Mouse (Mus musculus): ENCODE data around the gene Zfp697. TPM values are rescaled to one million over a fixed set of nuclear protein-coding genes. Genes with fewer than 3 reads are reported as not detected.
A peak's percentile ranks its signal among the peaks of the same experiment; 100 is the strongest.
"Not testable (repeated sequence)": the region's sequence is repeated elsewhere in the genome, so short reads cannot be mapped to it uniquely, and the experiment has no call there.

The Zfp697 gene
- polyA plus RNA-seq, 1 experiment from 2014 or later = 9.5 TPM

DNA sequence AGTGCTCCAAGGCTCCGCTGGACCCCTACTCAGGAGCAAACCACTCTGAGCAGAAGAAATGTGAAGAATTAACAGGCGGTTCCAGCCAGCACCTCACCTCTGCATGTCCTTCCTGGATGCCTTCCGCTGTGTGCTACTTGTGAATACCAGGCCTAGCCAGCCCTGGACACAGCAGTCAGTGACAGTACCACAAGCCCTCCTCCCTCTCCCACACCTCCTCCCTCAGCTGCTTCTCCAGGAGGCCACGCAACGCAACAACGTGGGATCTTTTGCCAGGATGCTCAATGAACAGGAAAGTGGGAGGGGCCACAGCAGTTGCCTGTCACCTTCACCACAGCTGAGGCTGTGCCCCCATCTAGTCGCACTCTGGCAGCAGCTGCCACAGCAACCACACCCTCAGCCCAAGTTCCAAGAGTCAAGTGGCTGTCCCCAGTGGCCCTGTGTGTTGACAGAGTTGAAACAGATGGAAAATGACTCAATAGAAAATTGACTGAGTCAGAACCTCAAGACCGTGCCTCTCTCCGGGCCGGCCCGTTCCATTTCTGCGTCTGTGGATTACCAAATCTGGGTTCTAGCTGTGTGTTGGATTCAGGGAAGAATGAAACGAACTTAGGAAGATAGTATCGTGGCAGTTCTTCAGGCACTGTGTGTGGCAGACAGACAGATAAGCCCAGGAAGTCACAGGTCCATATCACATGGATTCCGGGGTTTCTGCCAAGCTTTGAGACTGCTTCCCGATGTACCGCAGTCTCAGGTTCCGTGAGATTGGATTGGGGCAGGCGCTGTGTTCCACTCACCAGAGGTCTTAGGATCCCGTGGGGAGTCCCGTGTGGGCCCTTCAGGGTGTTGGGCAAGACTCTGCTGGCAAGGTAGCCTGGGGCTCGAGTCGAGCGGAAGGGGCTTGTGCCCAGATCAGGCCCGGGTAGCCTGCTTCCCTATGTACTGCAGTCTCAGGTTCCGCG, 28.6 kb downstream of the Zfp697 start:
- not testable (repeated sequence) for H3K27ac ChIP-seq (ENCODE audit: low read depth, low read length); H3K4me2 ChIP-seq; H3K36me3 ChIP-seq (ENCODE audit: control insufficient read depth, insufficient read depth, low read length); DNase-seq (ENCODE audit: low spot score, missing footprints); ATAC-seq (ENCODE audit: low FRiP score); H3K4me3 ChIP-seq (ENCODE audit: low read depth, low read length); H3K9ac ChIP-seq (ENCODE audit: low read length); H3K4me1 ChIP-seq (ENCODE audit: control insufficient read depth, insufficient read depth, low read length); H3K9me3 ChIP-seq (ENCODE audit: control insufficient read depth, low read length); H3K27me3 ChIP-seq (ENCODE audit: control insufficient read depth, insufficient read depth, low read length)
- 91% methylated on average over 14 of the region's 27 CpGs for WGBS

DNA sequence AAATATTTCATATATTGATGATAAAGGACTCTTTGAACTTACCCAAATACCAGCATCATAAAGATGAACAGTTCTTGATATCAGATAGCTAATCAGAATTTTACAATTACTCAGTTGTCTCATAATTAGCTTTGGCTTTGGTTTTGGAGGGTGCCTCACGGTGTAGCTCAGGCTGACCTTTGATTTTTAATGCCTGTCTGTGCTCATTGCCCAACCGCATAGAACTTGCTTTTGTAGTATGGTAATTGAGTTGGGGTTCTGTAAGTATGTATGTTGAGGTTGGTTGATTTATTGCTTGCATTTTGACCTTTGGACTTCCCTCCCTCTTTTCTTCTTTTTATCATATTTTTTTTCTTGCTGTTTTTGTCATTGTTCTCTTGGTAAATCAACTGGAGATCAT, 31.5 kb downstream of the Zfp697 start:
- no peak overlapping the region for H3K9ac ChIP-seq (ENCODE audit: low read length)
- no peak overlapping the region for H3K4me3 ChIP-seq (ENCODE audit: low read depth, low read length)
- no peak overlapping the region for H3K27ac ChIP-seq (ENCODE audit: low read depth, low read length)
- H3K4me1 ChIP-seq (ENCODE audit: control insufficient read depth, insufficient read depth, low read length) = no peaks in the 10 kb centered on the region
- no peak overlapping the region for H3K4me2 ChIP-seq
- H3K36me3 ChIP-seq (ENCODE audit: control insufficient read depth, insufficient read depth, low read length) = no peaks in the 10 kb centered on the region
- no peaks in the 10 kb centered on the region for H3K27me3 ChIP-seq (ENCODE audit: control insufficient read depth, insufficient read depth, low read length)
- no peaks in the 10 kb centered on the region for H3K9me3 ChIP-seq (ENCODE audit: control insufficient read depth, low read length)
- 88% methylated on average over 2 of the region's 2 CpGs for WGBS
- DNase-seq (ENCODE audit: low spot score, missing footprints) = peak; percentile 45
- ATAC-seq (ENCODE audit: low FRiP score) = no peak

DNA sequence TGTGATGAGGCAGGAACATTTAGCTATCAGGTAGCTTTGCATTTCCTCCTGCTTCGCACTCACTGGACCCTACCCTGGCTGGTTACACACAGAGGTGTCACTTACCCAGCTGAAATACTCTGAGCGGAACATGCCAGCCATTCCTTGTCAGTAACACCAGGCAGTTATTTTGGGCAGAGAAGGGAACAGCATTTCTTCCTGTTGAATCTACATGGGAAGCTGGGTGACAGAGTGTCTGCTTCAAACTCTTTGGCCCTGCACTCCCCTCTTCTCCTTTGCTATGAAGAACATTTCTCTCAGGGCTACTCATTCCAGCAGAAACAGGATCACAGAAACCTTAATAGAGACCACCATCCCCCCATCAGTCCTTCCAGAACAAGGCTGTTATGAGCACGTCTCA, 32.0 kb downstream of the Zfp697 start:
- WGBS = 88% methylated on average over 3 of the region's 3 CpGs
- DNase-seq (ENCODE audit: low spot score, missing footprints) = peak; percentile 53
- H3K27ac ChIP-seq (ENCODE audit: low read depth, low read length) = no peak overlapping the region
- H3K27me3 ChIP-seq (ENCODE audit: control insufficient read depth, insufficient read depth, low read length) = no peaks in the 10 kb centered on the region
- no peak overlapping the region for H3K4me3 ChIP-seq (ENCODE audit: low read depth, low read length)
- no peak overlapping the region for H3K4me2 ChIP-seq
- H3K9me3 ChIP-seq (ENCODE audit: control insufficient read depth, low read length) = no peaks in the 10 kb centered on the region
- no peaks in the 10 kb centered on the region for H3K36me3 ChIP-seq (ENCODE audit: control insufficient read depth, insufficient read depth, low read length)
- no peak overlapping the region for H3K9ac ChIP-seq (ENCODE audit: low read length)
- no peaks in the 10 kb centered on the region for H3K4me1 ChIP-seq (ENCODE audit: control insufficient read depth, insufficient read depth, low read length)
- no peak for ATAC-seq (ENCODE audit: low FRiP score)

DNA sequence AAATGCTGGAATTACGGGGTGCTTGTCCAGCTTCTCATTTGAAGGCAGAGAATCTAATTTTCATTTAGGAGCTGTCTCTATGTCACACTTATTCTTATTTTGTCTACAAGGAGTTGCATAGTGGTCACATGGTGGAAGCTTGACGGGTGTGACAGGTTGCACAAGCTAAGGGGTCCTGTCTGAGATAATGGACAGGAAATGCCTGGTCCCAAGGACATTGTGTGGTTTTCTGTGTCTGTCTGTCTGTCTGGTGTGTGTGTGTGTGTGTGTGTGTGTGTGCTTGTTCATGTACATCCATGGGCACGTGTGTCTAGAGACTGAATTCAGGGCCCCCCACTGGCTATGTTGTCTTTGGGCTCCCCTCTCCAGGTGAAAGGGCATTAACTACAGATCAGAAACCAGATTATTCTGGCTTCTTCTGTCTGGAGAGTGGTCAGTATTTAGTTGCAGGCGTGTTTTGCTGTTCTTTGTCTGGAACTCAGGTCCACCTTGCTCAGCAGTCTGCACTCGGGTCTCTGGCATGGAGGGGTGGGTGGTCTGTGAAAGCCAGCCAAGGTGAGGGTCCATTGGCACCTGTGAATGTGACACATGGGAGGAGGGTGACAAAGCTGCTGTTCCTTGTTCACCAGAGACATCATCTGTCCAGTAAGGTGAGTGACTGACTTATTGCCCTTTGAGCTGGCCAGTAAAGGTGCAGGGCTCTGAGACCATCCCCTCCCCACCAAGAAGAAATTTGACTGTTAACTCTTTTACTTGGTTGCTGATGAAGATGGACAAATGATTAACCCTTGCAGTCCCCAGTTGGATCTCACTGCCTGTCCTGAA, 34.4 kb downstream of the Zfp697 start:
- 84% methylated on average over 5 of the region's 5 CpGs for WGBS
- Histone ChIP-seq H3K27me3 (ENCODE audit: control insufficient read depth, insufficient read depth, low read length) (no peaks in the 10 kb centered on the region), H3K27ac (ENCODE audit: low read depth, low read length) (no peak overlapping the region), H3K4me1 (ENCODE audit: control insufficient read depth, insufficient read depth, low read length) (no peaks in the 10 kb centered on the region), H3K4me3 (ENCODE audit: low read depth, low read length) (no peak overlapping the region), H3K9ac (ENCODE audit: low read length) (no peak overlapping the region), H3K4me2 (no peak overlapping the region), H3K36me3 (ENCODE audit: control insufficient read depth, insufficient read depth, low read length) (no peaks in the 10 kb centered on the region), H3K9me3 (ENCODE audit: control insufficient read depth, low read length) (no peaks in the 10 kb centered on the region)
- DNase-seq (ENCODE audit: low spot score, missing footprints) (peak; percentile 70), ATAC-seq (ENCODE audit: low FRiP score) (no peak)

DNA sequence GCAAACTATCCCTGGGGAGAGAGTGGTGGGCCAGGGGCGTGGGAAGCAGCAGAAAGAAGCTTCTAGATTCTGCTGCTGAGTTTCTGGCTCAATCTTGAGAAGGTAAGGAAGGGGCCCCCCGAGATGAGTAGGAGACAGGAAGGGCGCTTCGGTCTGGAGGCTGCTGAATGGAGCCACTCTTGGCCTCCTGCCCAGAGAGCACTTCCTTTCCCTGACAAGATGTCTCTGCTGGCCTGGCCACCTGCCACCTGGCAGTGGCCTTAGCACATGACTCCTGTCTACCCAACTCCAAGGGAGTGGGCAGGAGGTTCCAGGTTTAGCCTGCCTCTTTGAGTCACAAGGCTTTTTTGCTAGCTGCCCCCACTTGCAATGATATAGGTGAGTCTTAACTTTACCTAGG, 35.1 kb downstream of the Zfp697 start:
- H3K27ac ChIP-seq (ENCODE audit: low read depth, low read length) = no peak overlapping the region
- H3K36me3 ChIP-seq (ENCODE audit: control insufficient read depth, insufficient read depth, low read length) = no peaks in the 10 kb centered on the region
- no peaks in the 10 kb centered on the region for H3K9me3 ChIP-seq (ENCODE audit: control insufficient read depth, low read length)
- no peaks in the 10 kb centered on the region for H3K4me1 ChIP-seq (ENCODE audit: control insufficient read depth, insufficient read depth, low read length)
- 77% methylated on average over 4 of the region's 4 CpGs for WGBS
- H3K9ac ChIP-seq (ENCODE audit: low read length) = no peak overlapping the region
- ATAC-seq (ENCODE audit: low FRiP score) (no peak), DNase-seq (ENCODE audit: low spot score, missing footprints) (peak; percentile 67)
- no peaks in the 10 kb centered on the region for H3K27me3 ChIP-seq (ENCODE audit: control insufficient read depth, insufficient read depth, low read length)
- no peak overlapping the region for H3K4me2 ChIP-seq
- H3K4me3 ChIP-seq (ENCODE audit: low read depth, low read length) = no peak overlapping the region

DNA sequence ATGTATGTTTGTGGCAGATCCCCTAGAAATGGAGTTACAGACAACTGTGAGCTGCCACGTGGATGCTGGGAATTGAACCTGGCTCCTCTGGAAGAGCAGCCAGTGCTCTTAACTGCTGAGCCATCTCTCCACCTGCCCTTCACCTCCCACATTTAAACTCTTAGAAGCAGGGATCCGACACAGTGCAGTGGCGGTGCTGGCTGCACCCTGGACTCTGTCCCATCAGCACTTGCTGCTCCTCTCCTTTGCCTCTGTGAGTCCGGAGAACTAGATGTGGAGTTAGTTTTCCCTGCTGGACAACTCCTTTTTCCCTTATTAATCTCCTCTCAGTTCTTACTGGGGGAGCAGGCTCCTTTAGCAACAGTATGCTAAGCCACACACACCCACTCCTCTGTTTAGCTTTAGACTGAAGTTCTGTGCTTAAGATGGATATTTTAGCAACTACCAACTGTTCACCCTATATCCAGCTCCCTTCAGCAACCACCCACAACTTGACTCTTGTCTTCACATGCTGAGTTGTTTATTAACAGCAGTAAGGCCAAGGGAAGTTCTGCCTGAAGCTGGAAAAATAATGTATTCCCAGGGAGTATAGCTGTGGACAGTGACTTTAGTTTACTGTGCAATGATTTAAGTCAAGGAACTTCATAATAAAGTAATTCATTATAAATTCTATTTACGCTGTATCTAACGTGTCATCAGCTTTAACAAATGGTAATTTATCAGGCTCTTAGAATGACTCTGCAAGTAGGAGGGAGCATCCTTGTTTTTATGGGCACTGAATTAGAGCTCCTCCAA, 36.9 kb downstream of the Zfp697 start:
- no peaks in the 10 kb centered on the region for H3K27me3 ChIP-seq (ENCODE audit: control insufficient read depth, insufficient read depth, low read length)
- peak; percentile 57 for DNase-seq (ENCODE audit: low spot score, missing footprints)
- no peaks in the 10 kb centered on the region for H3K9me3 ChIP-seq (ENCODE audit: control insufficient read depth, low read length)
- H3K36me3 ChIP-seq (ENCODE audit: control insufficient read depth, insufficient read depth, low read length) = no peaks in the 10 kb centered on the region
- ATAC-seq (ENCODE audit: low FRiP score) = no peak
- H3K4me3 ChIP-seq (ENCODE audit: low read depth, low read length) = no peak overlapping the region
- no peaks in the 10 kb centered on the region for H3K4me1 ChIP-seq (ENCODE audit: control insufficient read depth, insufficient read depth, low read length)
- WGBS = 77% methylated on average over 6 of the region's 6 CpGs
- H3K4me2 ChIP-seq = no peak overlapping the region
- H3K27ac ChIP-seq (ENCODE audit: low read depth, low read length) = no peak overlapping the region
- no peak overlapping the region for H3K9ac ChIP-seq (ENCODE audit: low read length)

DNA sequence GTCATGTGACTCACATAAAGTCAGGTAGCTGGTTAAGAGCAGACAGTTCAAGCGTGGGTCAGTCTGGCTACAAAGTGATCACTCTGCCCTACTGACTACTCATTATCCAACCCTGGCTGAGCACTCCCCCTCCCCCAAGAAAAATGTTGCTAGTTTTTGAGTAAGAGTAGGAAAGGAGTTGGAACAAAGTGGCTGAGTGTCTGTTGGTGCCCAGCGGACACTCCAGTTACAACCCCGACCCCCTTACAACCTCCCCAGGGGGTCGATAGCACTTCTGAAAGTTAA, 37.5 kb downstream of the Zfp697 start:
- ATAC-seq (ENCODE audit: low FRiP score) = no peak
- H3K4me1 ChIP-seq (ENCODE audit: control insufficient read depth, insufficient read depth, low read length) = no peaks in the 10 kb centered on the region
- H3K27me3 ChIP-seq (ENCODE audit: control insufficient read depth, insufficient read depth, low read length) = no peaks in the 10 kb centered on the region
- no peaks in the 10 kb centered on the region for H3K36me3 ChIP-seq (ENCODE audit: control insufficient read depth, insufficient read depth, low read length)
- no peak overlapping the region for H3K4me2 ChIP-seq
- H3K9ac ChIP-seq (ENCODE audit: low read length) = no peak overlapping the region
- H3K27ac ChIP-seq (ENCODE audit: low read depth, low read length) = no peak overlapping the region
- 51% methylated on average over 4 of the region's 4 CpGs for WGBS
- no peak overlapping the region for H3K4me3 ChIP-seq (ENCODE audit: low read depth, low read length)
- H3K9me3 ChIP-seq (ENCODE audit: control insufficient read depth, low read length) = no peaks in the 10 kb centered on the region
- peak; percentile 62 for DNase-seq (ENCODE audit: low spot score, missing footprints)

DNA sequence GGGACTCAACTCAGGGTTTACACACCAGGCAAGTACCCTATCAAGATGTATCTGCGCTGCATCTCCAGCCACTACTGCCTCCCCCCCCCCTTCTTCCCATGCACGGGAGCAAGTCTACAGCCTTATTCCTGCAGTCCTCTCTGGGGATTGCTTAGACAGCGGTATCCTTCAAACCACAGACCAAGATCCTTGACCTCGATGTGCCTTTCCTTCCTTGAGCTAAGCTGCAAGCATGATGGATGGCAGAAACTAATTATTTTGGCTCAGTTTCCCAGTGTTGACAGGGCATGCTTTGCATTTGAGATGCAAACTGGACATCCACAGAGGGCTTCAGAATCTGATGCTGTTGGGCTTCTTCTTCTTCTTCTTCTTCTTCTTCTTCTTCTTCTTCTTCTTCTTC, 40.7 kb downstream of the Zfp697 start:
- WGBS = 89% methylated on average over 4 of the region's 4 CpGs
- no peak overlapping the region for H3K9ac ChIP-seq (ENCODE audit: low read length)
- no peaks in the 10 kb centered on the region for H3K9me3 ChIP-seq (ENCODE audit: control insufficient read depth, low read length)
- H3K36me3 ChIP-seq (ENCODE audit: control insufficient read depth, insufficient read depth, low read length) = no peaks in the 10 kb centered on the region
- ATAC-seq (ENCODE audit: low FRiP score) = no peak
- peaks cover 13% of the 10 kb centered on the region for H3K27me3 ChIP-seq (ENCODE audit: control insufficient read depth, insufficient read depth, low read length)
- H3K4me2 ChIP-seq = no peak overlapping the region
- H3K4me3 ChIP-seq (ENCODE audit: low read depth, low read length) = no peak overlapping the region
- H3K4me1 ChIP-seq (ENCODE audit: control insufficient read depth, insufficient read depth, low read length) = peaks cover 3% of the 10 kb centered on the region; the same call in 1 of the 2 replicates
- DNase-seq (ENCODE audit: low spot score, missing footprints) = peak; percentile 28
- H3K27ac ChIP-seq (ENCODE audit: low read depth, low read length) = no peak overlapping the region

Data from midbrain, embryonic 11.5 days (tissue).